Mouse (Mus musculus) left cerebral cortex, adult 9 months (tissue): ENCODE measurements at regions not wholly inside any gene's neighbourhood (a gene's known extent, or its start where the extent isn't known, plus 50 kb on each side); places are given as distances from the start of the nearest gene placed in this dataset.

Experiments used
- DNase-seq, 2 experiments: peaks; one replicate each; pipeline ENCODE4 v3.0.0; 2022; ENCODE audit warnings: low spot score in 2 of 2

DNA sequence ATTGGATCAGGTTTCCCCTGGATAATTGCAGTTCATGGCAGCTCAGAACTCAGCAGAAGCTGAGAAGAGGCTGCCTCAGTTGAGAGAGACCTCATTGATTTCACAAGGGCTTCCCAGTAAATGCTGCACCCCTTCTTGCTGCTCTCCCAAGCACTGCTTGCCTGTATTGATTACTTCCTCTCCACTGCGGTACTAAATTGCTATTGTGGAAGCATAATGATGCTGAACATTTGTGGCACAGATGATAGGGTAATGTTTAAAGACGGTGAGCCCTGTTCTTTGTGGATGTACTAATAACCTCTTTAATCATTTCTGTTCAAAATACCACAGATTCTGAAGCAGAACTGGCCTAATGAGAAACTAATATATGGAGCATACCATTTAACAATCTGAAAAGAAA lies 492.5 kb upstream of the Gm21833 start:
- DNase-seq: no peak

- peak in 1 of 2 experiments; percentile 1 for DNase-seq
Observed at GRCm38 (mm10) chr16:82360070-82360469, 468.1 kb upstream of the Gm21833 start.
